Mouse (Mus musculus): ENCODE results near the gene Riok1. TPM values are rescaled to one million over a fixed set of nuclear protein-coding genes. Genes with fewer than 3 reads are reported as not detected.

Riok1 gene
- polyA plus RNA-seq, 1 experiment from 2014 or later, result 37.7 TPM

DNA sequence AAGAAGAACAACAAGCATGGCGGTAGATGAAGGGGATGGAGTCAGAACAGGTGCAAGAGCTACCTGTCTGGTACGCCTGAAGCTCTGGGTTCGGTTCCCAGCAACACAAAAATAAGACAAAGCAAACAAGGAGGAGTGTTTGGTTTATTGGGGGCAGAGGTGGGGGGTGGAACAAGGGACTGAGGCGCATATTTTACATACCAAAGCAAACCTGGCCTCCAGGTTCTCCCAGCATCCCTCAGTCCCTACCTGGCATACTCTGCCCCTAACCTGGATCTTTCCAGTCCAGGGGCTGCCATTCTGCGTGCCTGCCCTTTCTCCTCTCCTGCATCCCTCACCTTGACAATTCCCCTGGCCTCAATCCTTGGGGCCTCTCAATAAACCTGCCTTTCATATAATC, 42.6 kb downstream of the Riok1 start:
- 79% methylated on average over 5 of the region's 5 CpGs for WGBS
- no peak overlapping the region for H3K27ac ChIP-seq (ENCODE audit: low read length)
- no peaks in the 10 kb centered on the region for H3K9me3 ChIP-seq (ENCODE audit: control insufficient read depth, low read length)
- H3K4me3 ChIP-seq (ENCODE audit: low read length), result no peak overlapping the region
- ATAC-seq, result no peak
- no peaks in the 10 kb centered on the region for H3K27me3 ChIP-seq (replicated peaks; ENCODE audit: control insufficient read depth, insufficient read depth, low read length)
- no peak overlapping the region for H3K9ac ChIP-seq (ENCODE audit: low read depth, low read length)
- H3K36me3 ChIP-seq (ENCODE audit: control insufficient read depth, insufficient read depth, low read length), result no peaks in the 10 kb centered on the region
- no peak overlapping the region for H3K4me2 ChIP-seq (ENCODE audit: low read depth, low read length)
- peaks cover 22% of the 10 kb centered on the region for H3K4me1 ChIP-seq (ENCODE audit: control insufficient read depth, insufficient read depth, low read length)

- no peak overlapping the region for H3K9ac ChIP-seq (ENCODE audit: low read depth, low read length)
- peaks cover 20% of the 10 kb centered on the region for H3K4me1 ChIP-seq (ENCODE audit: control insufficient read depth, insufficient read depth, low read length)
- WGBS, result 36% methylated on average over 9 of the region's 9 CpGs
- no peaks in the 10 kb centered on the region for H3K36me3 ChIP-seq (ENCODE audit: control insufficient read depth, insufficient read depth, low read length)
- 0 out of 2 replicates have a peak overlapping the region, but pooled peaks have one; percentile 16 for H3K4me2 ChIP-seq (ENCODE audit: low read depth, low read length)
- no peak overlapping the region for H3K27ac ChIP-seq (ENCODE audit: low read length)
- ATAC-seq, result peak; percentile 69; the same call in 1 of the 2 replicates
- H3K4me3 ChIP-seq (ENCODE audit: low read length), result no peak overlapping the region
- no peaks in the 10 kb centered on the region for H3K9me3 ChIP-seq (ENCODE audit: control insufficient read depth, low read length)
- no peaks in the 10 kb centered on the region for H3K27me3 ChIP-seq (replicated peaks; ENCODE audit: control insufficient read depth, insufficient read depth, low read length)
These were observed 43.2 kb downstream of the Riok1 start for GRCm38 (mm10) chr13:38080014-38080413.

DNA sequence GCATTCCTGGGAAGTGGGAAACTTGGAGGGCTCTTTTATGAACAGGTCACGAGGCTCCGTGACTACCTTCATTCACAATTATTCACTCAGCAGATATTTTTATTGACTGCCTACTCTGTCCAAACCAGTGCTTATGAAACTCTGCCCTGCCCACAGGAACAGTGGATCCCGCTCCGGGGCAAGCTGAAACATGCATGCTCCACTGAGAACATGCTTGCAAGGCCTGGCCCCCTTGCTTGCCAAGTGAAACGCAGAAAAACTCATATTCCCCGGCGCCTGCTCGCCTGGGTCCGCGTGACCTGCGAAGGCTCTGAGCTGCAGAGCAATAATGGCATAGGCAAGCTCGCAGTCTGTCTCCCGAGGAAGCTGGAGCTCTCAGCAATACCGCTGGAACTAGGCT, 43.9 kb downstream of the Riok1 start:
- ATAC-seq, result no peak
- Histone ChIP-seq H3K4me3 (ENCODE audit: low read length) (no peak overlapping the region), H3K9me3 (ENCODE audit: control insufficient read depth, low read length) (no peaks in the 10 kb centered on the region), H3K27me3 (replicated peaks; ENCODE audit: control insufficient read depth, insufficient read depth, low read length) (no peaks in the 10 kb centered on the region), H3K9ac (ENCODE audit: low read depth, low read length) (no peak overlapping the region), H3K36me3 (ENCODE audit: control insufficient read depth, insufficient read depth, low read length) (no peaks in the 10 kb centered on the region), H3K4me1 (ENCODE audit: control insufficient read depth, insufficient read depth, low read length) (peaks cover 21% of the 10 kb centered on the region), H3K4me2 (ENCODE audit: low read depth, low read length) (no peak overlapping the region), H3K27ac (ENCODE audit: low read length) (no peak overlapping the region)
- WGBS, result 81% methylated on average over 14 of the region's 14 CpGs

DNA sequence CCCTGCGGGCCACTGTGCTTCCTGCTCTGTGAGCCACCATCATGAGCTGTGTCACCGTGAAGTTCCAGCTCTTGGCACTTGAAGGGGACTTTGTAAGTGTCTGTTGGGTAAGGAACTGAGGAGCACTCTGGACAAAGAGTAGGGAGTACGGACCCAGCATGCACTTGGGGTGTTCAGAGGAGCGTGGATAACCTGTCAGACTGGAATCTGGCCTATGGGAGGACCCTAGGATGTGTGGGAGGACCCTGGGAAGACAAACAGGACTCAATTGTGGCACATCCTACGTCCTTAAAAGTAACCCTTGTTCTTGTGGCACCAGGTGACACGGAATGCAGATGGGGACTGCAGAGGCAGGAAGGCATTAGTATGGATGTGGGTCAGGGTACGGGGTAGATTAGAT, 44.4 kb downstream of the Riok1 start:
- H3K9me3 ChIP-seq (ENCODE audit: control insufficient read depth, low read length), result no peaks in the 10 kb centered on the region
- WGBS, result 78% methylated on average over 7 of the region's 7 CpGs
- H3K27ac ChIP-seq (ENCODE audit: low read length), result no peak overlapping the region
- no peaks in the 10 kb centered on the region for H3K27me3 ChIP-seq (replicated peaks; ENCODE audit: control insufficient read depth, insufficient read depth, low read length)
- H3K36me3 ChIP-seq (ENCODE audit: control insufficient read depth, insufficient read depth, low read length), result no peaks in the 10 kb centered on the region
- H3K4me2 ChIP-seq (ENCODE audit: low read depth, low read length), result no peak overlapping the region
- H3K4me3 ChIP-seq (ENCODE audit: low read length), result no peak overlapping the region
- no peak overlapping the region for H3K9ac ChIP-seq (ENCODE audit: low read depth, low read length)
- peaks cover 22% of the 10 kb centered on the region for H3K4me1 ChIP-seq (ENCODE audit: control insufficient read depth, insufficient read depth, low read length)
- ATAC-seq, result no peak

- WGBS, result 31% methylated on average over 3 of the region's 3 CpGs
- Histone ChIP-seq H3K9me3 (ENCODE audit: control insufficient read depth, low read length) (no peaks in the 10 kb centered on the region), H3K27me3 (replicated peaks; ENCODE audit: control insufficient read depth, insufficient read depth, low read length) (no peaks in the 10 kb centered on the region), H3K9ac (ENCODE audit: low read depth, low read length) (no peak overlapping the region), H3K4me3 (ENCODE audit: low read length) (no peak overlapping the region), H3K4me1 (ENCODE audit: control insufficient read depth, insufficient read depth, low read length) (peaks cover 24% of the 10 kb centered on the region), H3K27ac (ENCODE audit: low read length) (peak overlapping the region; percentile 54), H3K4me2 (ENCODE audit: low read depth, low read length) (peak overlapping the region; percentile 23; the same call in 1 of the 2 replicates), H3K36me3 (ENCODE audit: control insufficient read depth, insufficient read depth, low read length) (no peaks in the 10 kb centered on the region)
- ATAC-seq, result peak; percentile 27
These were observed 49.9 kb downstream of the Riok1 start for GRCm38 (mm10) chr13:38086711-38087110.

DNA sequence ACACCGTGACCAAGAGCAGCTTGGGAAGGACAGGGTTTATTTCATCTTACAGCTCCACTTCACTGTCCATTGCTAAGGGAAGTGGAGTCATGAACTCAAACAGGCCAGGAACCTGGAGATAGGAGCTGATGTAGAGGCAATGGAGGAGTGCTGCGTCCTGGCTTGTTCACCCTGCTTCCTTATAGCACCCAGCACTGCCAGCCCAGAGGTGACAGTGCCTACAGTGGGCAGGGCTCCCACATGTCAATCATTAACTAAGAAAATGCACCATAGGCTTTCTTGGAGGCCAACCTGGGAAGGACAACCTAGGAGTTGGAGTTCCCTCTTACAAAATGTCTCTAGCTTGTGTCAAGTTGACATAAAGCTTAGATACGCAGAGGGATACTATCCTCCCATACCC, 51.2 kb downstream of the Riok1 start:
- Histone ChIP-seq H3K4me3 (ENCODE audit: low read length) (no peak overlapping the region), H3K9ac (ENCODE audit: low read depth, low read length) (no peak overlapping the region), H3K36me3 (ENCODE audit: control insufficient read depth, insufficient read depth, low read length) (no peaks in the 10 kb centered on the region), H3K27ac (ENCODE audit: low read length) (peak overlapping the region; percentile 85), H3K27me3 (replicated peaks; ENCODE audit: control insufficient read depth, insufficient read depth, low read length) (no peaks in the 10 kb centered on the region), H3K4me2 (ENCODE audit: low read depth, low read length) (peak overlapping the region; percentile 3; the same call in 1 of the 2 replicates), H3K4me1 (ENCODE audit: control insufficient read depth, insufficient read depth, low read length) (peaks cover 22% of the 10 kb centered on the region), H3K9me3 (ENCODE audit: control insufficient read depth, low read length) (no peaks in the 10 kb centered on the region)
- ATAC-seq, result peak; percentile 84
- 48% methylated on average over 3 of the region's 3 CpGs for WGBS

- WGBS, result 61% methylated on average over 6 of the region's 6 CpGs
These were observed 52.7 kb downstream of the Riok1 start for GRCm38 (mm10) chr13:38089449-38089848.

GRCm38 (mm10) chr13:38089871-38090270, 53.1 kb downstream of the Riok1 start:
- Histone ChIP-seq H3K27ac (ENCODE audit: low read length) (peak overlapping the region; percentile 84), H3K4me1 (ENCODE audit: control insufficient read depth, insufficient read depth, low read length) (peaks cover 19% of the 10 kb centered on the region), H3K36me3 (ENCODE audit: control insufficient read depth, insufficient read depth, low read length) (no peaks in the 10 kb centered on the region), H3K4me2 (ENCODE audit: low read depth, low read length) (peak overlapping the region; percentile 13; the same call in 1 of the 2 replicates), H3K9ac (ENCODE audit: low read depth, low read length) (no peak overlapping the region), H3K4me3 (ENCODE audit: low read length) (no peak overlapping the region), H3K9me3 (ENCODE audit: control insufficient read depth, low read length) (no peaks in the 10 kb centered on the region), H3K27me3 (replicated peaks; ENCODE audit: control insufficient read depth, insufficient read depth, low read length) (no peaks in the 10 kb centered on the region)
- peak; percentile 83 for ATAC-seq
- WGBS, result 34% methylated on average over 4 of the region's 4 CpGs

More at GRCm38 (mm10) chr13:38089449-38089848, 52.7 kb downstream of the Riok1 start:
- ATAC-seq, result peak; percentile 88
- H3K4me1 ChIP-seq (ENCODE audit: control insufficient read depth, insufficient read depth, low read length), result peaks cover 19% of the 10 kb centered on the region
- no peaks in the 10 kb centered on the region for H3K27me3 ChIP-seq (replicated peaks; ENCODE audit: control insufficient read depth, insufficient read depth, low read length)
- no peak overlapping the region for H3K4me3 ChIP-seq (ENCODE audit: low read length)
- peak overlapping the region; percentile 14 for H3K4me2 ChIP-seq (ENCODE audit: low read depth, low read length)
- H3K36me3 ChIP-seq (ENCODE audit: control insufficient read depth, insufficient read depth, low read length), result no peaks in the 10 kb centered on the region
- peak overlapping the region; percentile 84 for H3K27ac ChIP-seq (ENCODE audit: low read length)
- no peak overlapping the region for H3K9ac ChIP-seq (ENCODE audit: low read depth, low read length)
- no peaks in the 10 kb centered on the region for H3K9me3 ChIP-seq (ENCODE audit: control insufficient read depth, low read length)

DNA sequence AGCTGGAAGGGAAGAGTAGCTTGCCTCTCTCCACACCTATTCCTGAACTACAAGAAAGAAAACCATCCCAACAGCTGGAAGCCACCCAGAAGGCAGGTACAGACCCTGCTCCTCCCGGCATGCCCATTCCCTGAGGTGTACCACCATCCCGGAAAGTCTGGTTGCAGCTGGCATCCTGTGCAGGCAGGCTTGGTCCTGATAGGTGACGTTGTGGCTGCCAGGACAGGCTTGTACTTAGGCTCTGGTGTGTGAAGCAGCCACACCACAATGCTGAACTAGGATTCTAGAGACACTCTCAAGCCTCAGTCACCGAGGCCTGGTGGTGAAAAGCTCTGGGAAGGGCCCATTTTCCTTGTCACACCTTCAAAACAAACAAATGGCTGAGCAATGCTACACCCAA, 59.4 kb downstream of the Riok1 start:
- Histone ChIP-seq H3K4me1 (ENCODE audit: control insufficient read depth, insufficient read depth, low read length) (no peaks in the 10 kb centered on the region; the same call in 1 of the 2 replicates), H3K4me3 (ENCODE audit: low read length) (no peak overlapping the region), H3K9ac (ENCODE audit: low read depth, low read length) (no peak overlapping the region), H3K27me3 (replicated peaks; ENCODE audit: control insufficient read depth, insufficient read depth, low read length) (no peaks in the 10 kb centered on the region), H3K9me3 (ENCODE audit: control insufficient read depth, low read length) (no peaks in the 10 kb centered on the region), H3K36me3 (ENCODE audit: control insufficient read depth, insufficient read depth, low read length) (no peaks in the 10 kb centered on the region), H3K27ac (ENCODE audit: low read length) (no peak overlapping the region), H3K4me2 (ENCODE audit: low read depth, low read length) (no peak overlapping the region)
- no peak for ATAC-seq
- WGBS, result 58% methylated on average over 4 of the region's 4 CpGs

DNA sequence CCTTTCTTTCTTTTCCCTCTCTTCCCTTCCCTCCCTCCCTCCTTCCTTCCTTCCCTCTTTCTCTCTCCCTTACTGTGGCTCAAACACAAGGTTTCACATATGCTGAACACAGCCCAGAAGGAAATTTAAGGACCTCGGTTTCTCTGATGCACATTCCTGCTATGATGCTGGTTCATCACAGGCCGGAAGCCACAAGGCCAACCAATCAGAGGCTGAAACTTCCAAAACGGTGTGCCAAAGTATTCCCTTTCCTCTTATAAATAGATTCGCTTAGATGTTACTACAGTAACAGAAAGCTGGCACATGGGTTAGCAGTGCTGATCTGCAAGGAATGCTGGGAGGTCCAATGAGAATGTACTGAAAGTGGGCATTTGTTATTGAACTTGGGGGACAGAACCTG, 66.6 kb downstream of the Riok1 start:
- Histone ChIP-seq H3K4me2 (ENCODE audit: low read depth, low read length) (no peak overlapping the region), H3K27ac (ENCODE audit: low read length) (no peak overlapping the region), H3K36me3 (ENCODE audit: control insufficient read depth, insufficient read depth, low read length) (no peaks in the 10 kb centered on the region), H3K9ac (ENCODE audit: low read depth, low read length) (no peak overlapping the region), H3K4me3 (ENCODE audit: low read length) (no peak overlapping the region), H3K4me1 (ENCODE audit: control insufficient read depth, insufficient read depth, low read length) (no peaks in the 10 kb centered on the region), H3K9me3 (ENCODE audit: control insufficient read depth, low read length) (no peaks in the 10 kb centered on the region), H3K27me3 (replicated peaks; ENCODE audit: control insufficient read depth, insufficient read depth, low read length) (no peaks in the 10 kb centered on the region)
- ATAC-seq, result no peak
- WGBS, result 55% methylated on average over 4 of the region's 4 CpGs
